Mouse (Mus musculus) hindbrain, embryonic 13.5 days (tissue): ENCODE data around the gene Bcdin3d. TPM values are rescaled to one million over a fixed set of nuclear protein-coding genes. Genes with fewer than 3 reads are reported as not detected.
"Not testable (repeated sequence)": the region's sequence is repeated elsewhere in the genome, so short reads cannot be mapped to it uniquely, and the experiment has no call there.

Source experiments
- ATAC-seq: fragments of 200-750 bp; cut with Nextera tagmentation; 2 replicates; pipeline ENCODE4 v1.8.0; 2017; ENCODE audit warnings: moderate TSS enrichment; ENCODE audit not compliant: low FRiP score
- H3K27ac ChIP-seq: fragments of 300-500 bp; sonication (generic); 2 replicates; pipeline ENCODE4 v1.5.1; 2015; ENCODE audit warnings: inconsistent platforms, mild to moderate bottlenecking, moderate library complexity
- H3K27me3 ChIP-seq: fragments of 300-500 bp; sonication (generic); 2 replicates; pipeline ENCODE4 v1.6.1; 2015; ENCODE audit warnings: mild to moderate bottlenecking, inconsistent platforms
- H3K36me3 ChIP-seq: fragments of 300-500 bp; sonication (generic); 2 replicates; pipeline ENCODE4 v1.6.1; 2015; ENCODE audit warnings: mild to moderate bottlenecking, inconsistent platforms
- H3K4me1 ChIP-seq: fragments of 300-500 bp; sonication (generic); replicated peaks from 2 replicates; pipeline ENCODE4 v1.6.1; 2015; ENCODE audit warnings: inconsistent platforms
- H3K4me2 ChIP-seq: fragments of 300-500 bp; sonication (generic); 2 replicates; pipeline ENCODE4 v1.6.1; 2015; ENCODE audit warnings: inconsistent platforms, mild to moderate bottlenecking, moderate library complexity
- H3K4me3 ChIP-seq: fragments of 300-500 bp; sonication (generic); 2 replicates; pipeline ENCODE4 v1.5.1; 2015; ENCODE audit warnings: mild to moderate bottlenecking, inconsistent platforms
- H3K9ac ChIP-seq: fragments of 300-500 bp; sonication (generic); 2 replicates; pipeline ENCODE4 v1.6.1; 2015; ENCODE audit warnings: mild to moderate bottlenecking, inconsistent platforms
- H3K9me3 ChIP-seq: fragments of 300-500 bp; sonication (generic); 2 replicates; pipeline ENCODE4 v1.6.1; 2016; ENCODE audit warnings: inconsistent platforms
- WGBS: fragments of 180-500 bp; shearing (Covaris S2); methylation state at CpG from one replicate; pipeline ENCODE4 v1.1.7; 2015; 5-methylcytosine and 5-hydroxymethylcytosine counted together
- polyA plus RNA-seq: library from polyadenylated mRNA; unstranded; fragments of >200 nt; fragmentation: Nextera tagmentation; extraction: Ambion mirVana; gene quantifications from 2 replicates; pipeline ENCODE4 v1.2.1, GENCODE M21; 2015

Gene Bcdin3d
- polyA plus RNA-seq, 1 experiment from 2014 or later = 22.6 TPM

DNA sequence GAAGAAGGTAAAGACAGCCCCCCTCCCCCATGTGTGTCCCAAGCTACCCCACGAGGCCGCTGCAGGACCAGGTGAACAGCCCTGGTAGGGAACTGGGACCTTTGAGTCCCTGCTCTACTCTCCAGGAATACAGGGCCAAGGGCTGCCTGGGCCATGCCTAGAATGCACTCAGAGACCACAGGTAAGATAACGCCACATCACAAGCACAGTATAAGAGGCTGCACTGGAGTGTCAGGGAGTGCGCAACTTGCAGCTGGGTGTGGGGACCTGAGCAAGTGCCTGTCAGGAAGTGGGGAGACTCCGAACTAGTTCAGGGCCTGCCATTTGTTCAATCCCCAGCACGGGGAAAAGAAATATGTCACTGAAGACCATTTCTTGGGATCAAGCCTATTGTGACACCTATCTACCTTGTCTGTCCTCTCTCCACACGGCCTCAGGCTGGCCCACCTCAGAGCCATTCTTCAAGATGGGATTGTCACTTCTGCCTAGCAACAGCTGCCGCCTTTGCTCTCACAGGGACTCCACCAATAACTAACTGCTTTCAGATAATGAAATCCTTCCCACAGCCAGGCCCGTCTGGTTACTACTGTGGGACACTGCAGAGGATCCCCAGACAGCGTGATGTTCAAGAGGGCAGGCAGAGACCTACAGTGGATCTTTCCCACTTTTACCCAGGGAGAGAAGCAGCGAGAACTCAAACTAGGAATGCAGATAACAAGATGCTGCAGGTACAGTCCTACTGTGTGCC, 21.2 kb downstream of the Bcdin3d start:
- ATAC-seq = no peak
- no peak overlapping the region for H3K4me2 ChIP-seq
- H3K4me1 ChIP-seq = peaks cover 79% of the 10 kb centered on the region
- H3K9me3 ChIP-seq = no peaks in the 10 kb centered on the region
- 70% methylated on average over 11 of the region's 11 CpGs for WGBS
- H3K36me3 ChIP-seq = peaks cover 21% of the 10 kb centered on the region
- H3K27ac ChIP-seq = peak overlapping the region; percentile 30; the same call in 1 of the 2 replicates
- no peak overlapping the region for H3K4me3 ChIP-seq
- H3K27me3 ChIP-seq = no peaks in the 10 kb centered on the region
- H3K9ac ChIP-seq = 0 out of 2 replicates have a peak overlapping the region, but pooled peaks have one; percentile 26

DNA sequence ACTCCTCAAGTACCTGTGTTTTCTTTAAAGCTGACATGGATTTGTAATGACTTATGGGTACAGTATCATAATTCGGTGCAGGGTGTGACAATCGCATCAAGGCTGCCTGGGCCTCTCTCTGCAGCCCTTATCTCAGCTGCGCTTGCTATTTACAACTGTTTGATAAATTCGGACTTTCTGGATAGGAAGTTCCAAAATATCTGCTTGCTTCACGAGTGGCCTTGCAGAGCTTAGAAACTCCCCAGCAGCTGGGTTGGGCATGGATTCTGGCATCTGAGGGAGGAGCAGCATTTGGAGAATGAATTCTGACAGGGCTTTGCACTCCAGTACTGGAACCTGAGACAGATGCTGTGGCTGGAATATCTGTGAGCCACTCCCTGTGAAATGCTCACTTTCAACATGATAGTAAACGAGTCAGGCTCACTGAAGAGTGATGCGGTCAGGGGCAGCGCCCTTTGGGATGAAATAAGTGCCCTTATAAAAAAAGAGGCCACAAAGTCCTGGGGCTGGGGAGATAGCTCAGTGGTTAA, 24.7 kb downstream of the Bcdin3d start:
- H3K4me1 ChIP-seq = peaks cover 70% of the 10 kb centered on the region
- no peaks in the 10 kb centered on the region for H3K27me3 ChIP-seq
- 0 out of 2 replicates have a peak overlapping the region, but pooled peaks have one; percentile 19 for H3K9ac ChIP-seq
- peak overlapping the region; percentile 60 for H3K27ac ChIP-seq
- H3K36me3 ChIP-seq = peaks cover 21% of the 10 kb centered on the region
- 87% methylated on average over 8 of the region's 8 CpGs for WGBS
- H3K4me3 ChIP-seq = no peak overlapping the region
- ATAC-seq = no peak
- no peaks in the 10 kb centered on the region for H3K9me3 ChIP-seq
- H3K4me2 ChIP-seq = no peak overlapping the region

DNA sequence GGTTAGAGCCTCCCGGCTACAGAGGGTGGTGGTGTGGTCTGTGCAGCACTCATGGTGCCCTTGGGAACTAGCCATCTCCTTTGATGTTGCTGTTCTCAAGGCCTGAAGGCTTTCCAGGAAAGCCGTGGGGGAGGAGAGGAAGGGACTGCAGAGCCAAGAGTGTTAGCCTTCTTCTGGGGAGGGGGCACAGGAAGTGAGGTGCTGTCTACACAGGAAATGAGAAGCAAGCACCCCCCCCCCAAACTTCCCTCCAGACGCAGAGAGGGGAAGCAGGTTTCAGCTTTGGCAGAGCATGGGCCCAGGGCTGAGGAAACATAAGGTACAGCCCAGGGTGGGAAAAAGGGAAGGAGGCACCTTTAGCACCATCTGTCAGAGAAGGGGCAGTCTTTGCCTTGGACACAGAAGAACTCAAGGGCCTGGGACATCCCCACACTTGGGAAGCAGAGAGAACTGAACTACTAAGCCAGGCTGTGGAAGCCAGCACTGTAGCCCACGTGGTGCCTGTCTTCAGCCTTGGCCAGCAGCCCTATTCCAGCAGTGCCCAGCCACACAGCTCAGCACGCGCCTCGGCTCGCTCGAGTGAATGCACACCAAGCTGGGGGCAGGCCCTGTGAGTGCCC, 25.3 kb downstream of the Bcdin3d start:
- H3K27ac ChIP-seq = peak overlapping the region; percentile 60
- 84% methylated on average over 9 of the region's 9 CpGs for WGBS

DNA sequence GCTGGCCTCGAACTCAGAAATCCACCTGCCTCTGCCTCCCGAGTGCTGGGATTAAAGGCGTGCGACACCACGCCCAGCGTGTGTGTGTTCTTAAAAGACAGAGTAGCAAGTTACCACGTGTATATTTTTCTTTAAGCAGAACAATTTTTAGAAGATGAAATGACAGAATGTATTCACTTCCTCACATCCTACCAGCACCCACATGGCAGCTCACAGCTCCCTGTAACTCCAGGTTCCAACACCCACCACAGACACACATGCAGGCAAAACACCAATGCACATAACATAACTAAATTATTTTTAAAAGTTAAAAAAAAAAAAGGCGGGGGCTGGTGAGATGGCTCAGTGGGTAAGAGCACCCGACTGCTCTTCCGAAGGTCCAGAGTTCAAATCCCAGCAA, 28.4 kb downstream of the Bcdin3d start:
- H3K36me3 ChIP-seq = peaks cover 18% of the 10 kb centered on the region
- H3K9ac ChIP-seq, H3K9me3 ChIP-seq, ATAC-seq, H3K27ac ChIP-seq, H3K4me2 ChIP-seq, H3K27me3 ChIP-seq, H3K4me3 ChIP-seq: not testable (repeated sequence)
- 93% methylated on average over 10 of the region's 10 CpGs for WGBS
- H3K4me1 ChIP-seq = peaks cover 44% of the 10 kb centered on the region

More for the DNA sequence above, 25.3 kb downstream of the Bcdin3d start:
- Histone ChIP-seq H3K36me3 (peaks cover 22% of the 10 kb centered on the region), H3K4me3 (no peak overlapping the region), H3K9ac (0 out of 2 replicates have a peak overlapping the region, but pooled peaks have one; percentile 19), H3K27me3 (no peaks in the 10 kb centered on the region), H3K4me2 (no peak overlapping the region), H3K4me1 (peaks cover 67% of the 10 kb centered on the region), H3K9me3 (no peaks in the 10 kb centered on the region)
- 0 out of 2 replicates have a peak, but pooled peaks have one; percentile 50 for ATAC-seq

DNA sequence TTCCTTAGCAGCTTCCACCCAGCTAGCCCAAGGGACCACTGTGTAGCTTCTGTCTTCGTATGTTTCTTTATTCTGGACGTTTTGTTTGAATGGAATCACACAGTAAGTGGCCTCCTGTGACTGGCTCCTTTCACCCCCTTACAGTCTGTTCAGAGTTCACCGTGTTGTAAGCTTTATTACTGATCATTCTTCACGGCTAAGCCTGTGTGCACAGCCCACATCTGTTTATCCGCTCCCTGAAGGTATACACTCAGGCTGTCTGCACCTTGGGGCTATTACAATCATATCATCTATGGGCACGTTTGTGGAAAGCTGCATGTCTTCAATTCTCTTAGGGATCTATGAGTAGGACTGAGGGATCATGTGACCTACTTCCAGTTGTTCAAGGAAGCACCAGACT, 29.0 kb downstream of the Bcdin3d start:
- Histone ChIP-seq H3K9me3 (no peaks in the 10 kb centered on the region), H3K4me2 (peak overlapping the region; percentile 16; the same call in 1 of the 2 replicates), H3K9ac (0 out of 2 replicates have a peak overlapping the region, but pooled peaks have one; percentile 24), H3K27me3 (no peaks in the 10 kb centered on the region), H3K36me3 (peaks cover 14% of the 10 kb centered on the region), H3K27ac (peak overlapping the region; percentile 73), H3K4me3 (no peak overlapping the region), H3K4me1 (peaks cover 49% of the 10 kb centered on the region)
- peak; percentile 49; the same call in 1 of the 2 replicates for ATAC-seq
- 42% methylated on average over 6 of the region's 6 CpGs for WGBS

DNA sequence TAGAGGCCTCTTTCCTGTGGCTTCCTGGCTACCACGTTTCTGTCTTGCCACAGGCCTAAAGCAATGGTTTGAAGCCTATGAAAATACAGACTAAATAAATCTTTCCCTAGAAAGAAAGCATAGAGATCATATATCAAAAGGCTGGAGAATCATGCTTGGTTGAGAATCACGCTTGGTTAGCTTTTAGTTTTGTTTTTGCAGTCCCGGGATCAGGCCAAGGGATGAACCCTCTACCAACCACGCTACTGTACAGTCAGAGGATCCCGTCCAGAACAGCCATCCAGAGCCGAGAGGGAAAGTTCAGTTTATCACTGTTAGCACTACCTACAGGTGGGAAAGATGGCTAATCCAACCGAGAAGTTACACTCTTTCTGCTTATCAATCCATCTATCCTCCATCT, 32.2 kb downstream of the Bcdin3d start:
- Histone ChIP-seq H3K27me3 (no peaks in the 10 kb centered on the region), H3K4me3 (no peak overlapping the region), H3K9ac (no peak overlapping the region), H3K36me3 (peaks cover 18% of the 10 kb centered on the region), H3K4me1 (peaks cover 53% of the 10 kb centered on the region), H3K9me3 (no peaks in the 10 kb centered on the region), H3K4me2 (no peak overlapping the region), H3K27ac (no peak overlapping the region)
- ATAC-seq = no peak
- 83% methylated on average over 7 of the region's 7 CpGs for WGBS

DNA sequence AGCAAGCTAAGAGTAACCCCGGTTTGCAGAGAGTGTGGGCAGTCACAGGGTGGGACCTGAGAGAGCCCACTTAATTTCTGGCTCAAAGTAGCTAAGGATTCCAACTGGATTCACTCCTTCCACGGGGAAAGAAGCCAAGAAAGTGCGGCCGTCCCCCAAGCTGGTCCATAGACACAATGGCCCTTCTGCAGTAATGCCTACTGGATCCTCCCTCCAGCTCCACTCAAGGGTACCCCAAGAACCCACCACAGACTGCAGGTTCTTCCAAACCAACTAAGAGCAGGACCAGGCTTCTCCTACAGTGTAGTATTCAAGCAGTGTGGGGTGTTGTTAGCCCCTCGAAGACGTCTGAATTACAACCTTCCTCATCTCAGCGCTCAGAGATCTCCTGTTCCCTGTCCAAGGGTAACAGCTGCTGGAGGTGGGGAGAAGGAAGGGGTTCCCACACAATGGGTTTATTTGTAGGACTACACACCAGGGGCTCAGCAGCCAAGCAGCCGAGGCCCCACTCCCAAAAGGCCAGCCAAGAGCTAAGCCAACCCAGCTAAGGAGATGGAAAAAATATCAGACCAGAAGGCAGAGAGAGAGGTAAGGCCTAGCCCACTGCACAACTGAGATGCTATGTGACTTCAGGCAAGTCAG, 33.6 kb downstream of the Bcdin3d start:
- H3K27ac ChIP-seq = peak overlapping the region; percentile 85
- no peak overlapping the region for H3K4me3 ChIP-seq
- 46% methylated on average over 8 of the region's 8 CpGs for WGBS
- H3K9ac ChIP-seq = peak overlapping the region; percentile 49
- no peaks in the 10 kb centered on the region for H3K27me3 ChIP-seq
- peaks cover 18% of the 10 kb centered on the region for H3K36me3 ChIP-seq
- H3K4me2 ChIP-seq = peak overlapping the region; percentile 19; the same call in 1 of the 2 replicates
- peaks cover 61% of the 10 kb centered on the region for H3K4me1 ChIP-seq
- 0 out of 2 replicates have a peak, but pooled peaks have one; percentile 33 for ATAC-seq
- no peaks in the 10 kb centered on the region for H3K9me3 ChIP-seq

DNA sequence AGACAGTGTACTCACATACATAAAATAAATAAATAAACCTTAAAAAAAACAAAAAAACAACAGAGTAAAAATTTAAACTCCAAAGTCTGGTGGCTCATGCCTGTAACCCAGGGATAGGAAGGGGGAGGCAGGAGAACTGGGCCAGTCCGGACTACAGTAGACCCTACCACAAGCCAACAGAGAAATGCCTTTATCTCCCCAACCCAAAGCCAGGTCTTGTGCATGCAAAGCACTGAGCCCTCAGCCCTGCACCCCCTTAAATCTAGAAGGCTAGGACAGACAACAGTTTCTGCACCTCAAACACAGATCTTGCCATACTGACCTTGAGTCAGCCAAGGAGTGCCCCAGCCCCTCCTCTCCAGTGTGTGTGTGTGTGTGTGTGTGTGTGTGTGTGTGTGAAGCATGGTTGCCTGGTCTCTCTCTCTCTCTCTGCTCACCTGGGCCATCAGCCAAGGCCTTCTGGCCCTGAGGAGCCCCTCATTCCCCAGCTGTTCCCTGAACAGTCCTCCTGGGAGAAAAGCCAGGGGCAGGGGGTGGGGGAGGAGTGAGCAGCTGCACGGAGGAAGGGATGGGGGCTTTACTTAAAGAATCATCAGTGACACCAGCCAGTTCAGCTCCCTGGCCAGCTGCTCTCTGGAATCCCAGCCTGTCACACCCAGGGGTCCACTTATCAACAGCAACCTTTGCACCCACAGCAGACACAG, 34.3 kb downstream of the Bcdin3d start:
- Histone ChIP-seq H3K36me3 (peaks cover 18% of the 10 kb centered on the region), H3K9me3 (no peaks in the 10 kb centered on the region), H3K27ac (peak overlapping the region; percentile 85), H3K4me1 (peaks cover 60% of the 10 kb centered on the region), H3K9ac (peak overlapping the region; percentile 49), H3K27me3 (no peaks in the 10 kb centered on the region), H3K4me2 (peak overlapping the region; percentile 19; the same call in 1 of the 2 replicates), H3K4me3 (no peak overlapping the region)
- ATAC-seq = peak; percentile 76
- 47% methylated on average over 2 of the region's 2 CpGs for WGBS

DNA sequence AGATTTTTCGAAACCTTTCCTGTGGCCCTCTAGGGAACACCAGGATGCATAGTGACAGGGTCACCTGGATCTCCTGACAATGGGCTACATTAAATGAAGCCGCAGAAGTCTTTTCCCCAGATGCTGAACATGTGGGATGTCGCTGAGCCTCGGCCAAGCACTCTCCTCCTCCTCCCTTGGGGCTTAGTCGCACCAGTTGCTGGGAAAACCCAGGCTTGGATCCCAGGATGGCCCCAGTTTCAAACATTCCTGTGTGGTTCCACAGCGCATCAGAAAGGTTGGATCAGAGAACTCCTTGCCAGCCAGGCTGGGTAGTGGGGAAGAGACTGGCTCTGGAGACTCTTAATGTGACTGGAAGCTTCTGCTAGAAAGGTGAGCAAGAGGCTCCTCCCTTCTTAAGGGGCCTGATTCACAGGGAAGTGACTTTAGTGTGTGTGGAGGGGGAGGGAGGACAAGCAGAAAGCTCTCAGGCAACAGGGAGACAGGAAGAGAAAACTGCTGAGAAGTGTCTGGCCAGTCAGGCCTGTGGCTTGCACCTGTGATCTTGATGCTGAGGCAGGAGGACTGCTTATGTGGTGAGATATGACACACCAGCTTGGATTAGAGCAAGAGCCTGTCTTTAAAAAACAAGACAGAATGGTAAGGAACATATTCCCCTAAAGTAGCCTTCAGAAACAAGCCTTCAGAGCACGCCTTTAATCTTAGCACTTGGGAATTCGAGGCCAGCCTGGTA, 35.4 kb downstream of the Bcdin3d start:
- H3K4me3 ChIP-seq = no peak overlapping the region
- 74% methylated on average over 8 of the region's 8 CpGs for WGBS
- ATAC-seq = no peak
- peaks cover 64% of the 10 kb centered on the region for H3K4me1 ChIP-seq
- no peaks in the 10 kb centered on the region for H3K9me3 ChIP-seq
- peaks cover 16% of the 10 kb centered on the region for H3K36me3 ChIP-seq
- H3K9ac ChIP-seq = no peak overlapping the region
- H3K4me2 ChIP-seq = no peak overlapping the region
- H3K27me3 ChIP-seq = no peaks in the 10 kb centered on the region
- H3K27ac ChIP-seq = no peak overlapping the region; the same call in 1 of the 2 replicates

DNA sequence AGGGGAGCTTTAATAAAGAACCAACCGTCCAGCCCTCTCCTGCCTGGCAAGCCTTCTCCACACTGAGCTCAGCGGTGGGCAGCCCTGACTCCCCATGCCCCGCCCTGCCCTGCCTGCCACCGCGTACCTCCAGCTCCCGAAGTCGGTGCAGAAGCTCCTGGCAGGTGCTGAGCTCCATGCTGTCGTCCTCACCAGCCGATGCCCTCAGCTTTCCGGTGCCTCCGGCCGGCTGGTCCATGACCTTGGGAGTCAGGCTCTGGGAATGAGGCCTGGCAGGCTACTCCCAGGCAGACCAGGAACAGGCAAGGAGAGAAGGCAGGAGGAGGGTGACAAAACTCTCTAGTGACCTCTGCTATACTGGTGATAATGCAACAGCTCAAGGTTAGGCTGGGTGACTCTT, 40.6 kb downstream of the Bcdin3d start:
- no peaks in the 10 kb centered on the region for H3K9me3 ChIP-seq
- peaks cover 60% of the 10 kb centered on the region for H3K36me3 ChIP-seq
- 87% methylated on average over 12 of the region's 12 CpGs for WGBS
- no peak overlapping the region for H3K27ac ChIP-seq
- no peaks in the 10 kb centered on the region for H3K27me3 ChIP-seq
- no peak overlapping the region for H3K4me2 ChIP-seq
- no peak for ATAC-seq
- no peak overlapping the region for H3K4me3 ChIP-seq
- peaks cover 51% of the 10 kb centered on the region for H3K4me1 ChIP-seq
- H3K9ac ChIP-seq = no peak overlapping the region

DNA sequence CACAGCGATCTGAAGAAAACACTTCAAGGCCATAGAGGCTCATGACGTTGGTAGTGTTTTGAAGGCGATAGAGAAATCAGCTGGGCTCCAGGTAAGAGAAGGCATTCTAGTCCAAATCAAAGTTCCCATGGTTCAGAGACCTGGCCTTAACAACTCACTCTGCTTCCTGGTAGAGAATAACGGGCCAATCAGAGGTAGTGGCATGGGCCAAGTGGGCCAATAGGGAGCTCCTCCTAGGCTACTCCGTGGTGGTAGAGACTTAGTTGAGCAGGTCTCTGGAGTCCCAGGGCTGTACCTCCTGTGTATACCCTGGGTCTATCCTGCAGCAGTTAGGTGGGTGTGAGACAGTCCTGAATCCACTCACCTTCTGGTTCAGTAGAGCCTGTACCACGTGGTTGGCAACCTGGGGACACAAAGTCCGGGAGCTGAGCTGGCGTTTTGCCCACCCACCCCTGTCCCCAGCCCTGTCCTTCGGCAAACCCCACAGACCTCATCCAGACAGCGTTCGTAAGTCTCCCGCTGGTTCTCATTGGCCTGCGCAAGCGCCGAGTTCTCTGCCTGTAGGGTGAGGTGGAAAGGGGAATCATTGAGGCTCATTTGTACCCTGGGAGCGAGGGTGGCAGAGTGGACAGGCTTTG, 41.3 kb downstream of the Bcdin3d start:
- no peak for ATAC-seq
- WGBS = 88% methylated on average over 16 of the region's 16 CpGs

More for the DNA sequence above, 41.3 kb downstream of the Bcdin3d start:
- H3K9ac ChIP-seq = no peak overlapping the region
- peaks cover 59% of the 10 kb centered on the region for H3K36me3 ChIP-seq
- H3K4me3 ChIP-seq = no peak overlapping the region
- H3K4me2 ChIP-seq = no peak overlapping the region
- no peaks in the 10 kb centered on the region for H3K9me3 ChIP-seq
- peaks cover 44% of the 10 kb centered on the region for H3K4me1 ChIP-seq
- no peak overlapping the region for H3K27ac ChIP-seq
- no peaks in the 10 kb centered on the region for H3K27me3 ChIP-seq
